Mouse (Mus musculus) left cerebral cortex, postnatal 10 days (tissue): Measurements from ENCODE around the gene Sf3a2. TPM values are rescaled to one million over a fixed set of nuclear protein-coding genes. Genes with fewer than 3 reads are reported as not detected.
A peak's percentile ranks its signal among the peaks of the same experiment; 100 is the strongest.

Source experiments
- DNase-seq, 2 experiments: peaks; one replicate each; pipeline ENCODE4 v3.0.0; 2021 to 2022; ENCODE audit warnings: low spot score in 2 of 2, mixed read lengths in 1 of 2; ENCODE audit errors: extremely low spot score in 1 of 2
- intact Hi-C: fragments of 180-260 bp; cut with DNase I; formaldehyde crosslinking; loops from one replicate; pipeline ENCODE4 v1.15.1; 2025
- microRNA-seq: library from miRNA; unstranded; fragments of <30 nt; microRNA quantifications from one replicate; pipeline ENCODE4 v1.2.0, GENCODE M21; 2022
- total RNA-seq, 2 experiments: library from RNA; stranded (reverse); gene quantifications; 2 replicates each; pipeline ENCODE4 v1.2.3; 2021

Gene Sf3a2
- total RNA-seq, 2 experiments from 2014 or later = 39.7 to 43.1 TPM

- no peak for DNase-seq
- intact Hi-C loops = no loop called here
These were observed 34.8 kb downstream of the Sf3a2 start for GRCm38 (mm10) chr10:80832818-80833217.

- intact Hi-C loops = no loop called here
- no peak for DNase-seq
These were observed 37.6 kb downstream of the Sf3a2 start for GRCm38 (mm10) chr10:80835617-80836016.

DNA sequence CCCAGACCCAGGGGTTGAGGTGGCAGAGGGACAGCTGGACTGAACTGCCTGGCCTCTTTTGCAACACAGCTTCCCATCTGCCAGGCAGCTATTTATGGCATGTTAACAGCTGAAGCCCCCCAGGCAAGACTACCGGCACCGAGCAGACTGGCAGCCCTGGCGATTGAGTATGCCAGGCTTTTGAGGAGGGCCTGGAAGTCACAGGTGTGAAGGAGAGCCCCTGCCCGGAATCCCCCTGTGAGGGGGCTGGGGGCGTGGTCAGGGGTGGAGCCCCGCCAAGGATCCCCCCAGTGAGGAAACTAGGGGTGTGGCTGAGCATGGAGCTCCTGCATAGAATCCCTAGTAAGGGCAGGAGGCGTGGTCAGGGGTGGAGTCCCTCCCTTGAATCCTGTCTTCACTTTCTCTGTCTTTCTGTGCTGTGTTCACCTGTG is 39.0 kb downstream of the Sf3a2 start:
- no peak for DNase-seq
- intact Hi-C loops = no loop called here

DNA sequence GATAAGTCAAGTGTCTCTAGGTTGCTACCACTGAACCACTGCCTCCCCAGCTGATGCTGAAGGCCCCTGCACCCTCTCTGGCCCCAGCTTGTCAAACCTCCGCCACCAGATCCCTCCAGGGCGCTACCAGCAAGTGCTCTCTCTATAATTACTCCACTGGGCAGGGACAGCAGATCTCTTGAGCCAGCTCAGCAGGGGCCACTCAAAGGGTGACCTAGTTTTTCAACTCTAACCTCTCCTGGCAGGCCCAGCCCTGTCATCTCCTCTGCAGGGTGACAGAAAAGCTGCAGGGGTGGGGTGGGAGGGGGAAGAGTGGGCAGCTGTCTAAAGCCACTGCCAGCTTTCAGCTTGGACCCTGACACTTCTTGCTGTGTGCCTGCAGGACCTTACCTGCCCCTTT is 39.8 kb downstream of the Sf3a2 start:
- DNase-seq = no peak
- intact Hi-C loops = no loop called here

- intact Hi-C loops = no loop called here
- no peak for DNase-seq
These were observed 40.4 kb downstream of the Sf3a2 start for GRCm38 (mm10) chr10:80838346-80838912.

GRCm38 (mm10) chr10:80839848-80840247 is 41.9 kb downstream of the Sf3a2 start:
- intact Hi-C loops = no loop called here
- no peak for DNase-seq

DNA sequence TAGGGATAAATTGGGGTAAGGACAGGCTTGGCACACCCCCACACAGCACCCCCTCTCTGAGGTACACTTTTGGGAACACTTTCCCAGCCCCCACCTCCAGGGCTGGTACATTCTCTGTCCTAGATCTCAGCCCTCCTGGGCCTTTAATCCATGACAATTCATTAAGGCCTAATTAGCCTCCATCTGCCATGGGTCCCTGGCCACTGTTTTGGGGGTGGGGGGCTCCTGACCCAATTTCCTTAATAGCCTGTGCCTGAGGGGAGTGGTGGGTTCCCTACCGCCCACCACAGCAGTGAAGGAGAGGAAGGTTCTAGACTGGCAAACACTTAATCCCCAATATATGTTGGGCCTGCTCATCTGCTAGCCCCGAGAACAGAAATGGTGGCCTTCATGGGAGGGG is 43.7 kb downstream of the Sf3a2 start:
- intact Hi-C loops = no loop called here
- no peak for DNase-seq

DNA sequence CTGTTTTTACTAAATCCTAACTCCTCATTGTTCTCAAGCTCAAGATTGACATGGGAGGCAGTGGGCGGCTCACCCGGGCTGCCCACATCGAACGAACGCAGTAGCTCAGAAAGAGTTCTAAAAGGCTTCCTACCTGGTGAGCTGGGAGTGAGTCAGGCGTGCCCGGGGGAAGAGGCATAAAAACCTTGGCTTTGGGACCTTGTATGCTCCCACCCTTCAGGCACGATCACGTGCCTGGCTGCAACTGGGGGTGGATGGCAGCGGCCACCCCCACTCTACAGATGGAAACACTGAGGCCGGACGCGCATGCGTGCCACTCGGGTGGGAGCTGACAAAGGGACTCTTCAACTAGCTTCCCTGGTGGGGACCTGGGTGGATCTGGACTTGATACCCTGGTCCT is 44.3 kb downstream of the Sf3a2 start:
- intact Hi-C loops = no loop called here
- no peak for DNase-seq

GRCm38 (mm10) chr10:80843087-80843930 is 45.3 kb downstream of the Sf3a2 start:
- intact Hi-C loops = no loop called here
- DNase-seq = no peak

- intact Hi-C loops = no loop called here
- DNase-seq = peak in 1 of 2 experiments; percentile 78
These were observed 46.0 kb downstream of the Sf3a2 start, which contains the start of gene Lingo3 for GRCm38 (mm10) chr10:80843931-80844547. TSS of gene Lingo3 (minus strand) at chr10:80844039.

DNA sequence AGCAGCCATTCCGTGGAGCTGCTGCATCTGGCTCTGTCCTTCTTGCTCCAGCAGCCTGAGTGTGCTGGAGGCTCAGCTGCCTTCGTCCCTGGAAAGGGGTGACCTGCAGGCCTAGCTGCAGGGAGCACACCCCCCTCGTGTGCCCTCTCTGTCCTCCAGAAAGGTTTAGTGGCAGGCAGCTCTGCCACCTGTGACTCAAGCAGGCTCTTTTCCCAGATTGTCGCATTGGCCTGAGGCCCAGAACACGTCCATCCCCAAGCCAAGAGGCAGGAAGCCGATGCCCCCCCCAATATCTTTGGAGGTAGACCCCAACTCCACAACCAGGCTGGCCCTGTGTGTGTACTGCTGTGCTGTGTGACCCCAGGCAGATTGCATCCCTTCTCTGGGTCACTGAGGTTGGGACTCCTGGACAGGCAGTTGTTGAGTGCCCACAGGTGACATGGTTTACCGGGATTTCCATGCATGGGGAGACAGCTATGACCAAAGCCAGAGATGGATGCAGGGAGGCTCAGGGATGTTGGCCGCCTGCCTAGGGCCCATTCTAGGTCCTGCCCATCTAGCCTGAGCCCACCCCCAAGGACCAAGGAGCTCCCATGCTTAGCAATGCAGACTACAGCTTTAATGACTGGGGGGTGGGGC is 47.2 kb downstream of the Sf3a2 start:
- intact Hi-C loops = no loop called here
- DNase-seq = no peak

DNA sequence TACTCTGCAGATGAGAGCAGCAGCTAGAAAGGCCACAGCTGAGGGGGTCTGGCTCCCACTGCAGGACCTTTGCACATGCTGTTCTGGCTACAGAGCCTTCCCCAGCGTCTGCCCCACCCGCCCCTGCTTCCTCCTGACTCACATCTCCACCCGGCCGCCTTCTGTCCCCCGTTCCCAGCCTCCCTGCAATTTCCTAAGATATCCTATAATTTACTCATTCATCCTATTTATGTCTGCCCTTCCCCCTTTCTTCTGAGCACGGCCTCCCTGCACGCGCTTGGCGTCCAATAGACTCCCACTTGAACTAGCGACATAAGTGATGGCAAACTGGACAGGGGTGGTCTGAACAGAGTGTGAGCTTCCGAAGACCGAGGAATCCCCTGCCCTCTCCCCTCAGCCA is 47.7 kb downstream of the Sf3a2 start:
- intact Hi-C loops = no loop called here
- DNase-seq = no peak

DNA sequence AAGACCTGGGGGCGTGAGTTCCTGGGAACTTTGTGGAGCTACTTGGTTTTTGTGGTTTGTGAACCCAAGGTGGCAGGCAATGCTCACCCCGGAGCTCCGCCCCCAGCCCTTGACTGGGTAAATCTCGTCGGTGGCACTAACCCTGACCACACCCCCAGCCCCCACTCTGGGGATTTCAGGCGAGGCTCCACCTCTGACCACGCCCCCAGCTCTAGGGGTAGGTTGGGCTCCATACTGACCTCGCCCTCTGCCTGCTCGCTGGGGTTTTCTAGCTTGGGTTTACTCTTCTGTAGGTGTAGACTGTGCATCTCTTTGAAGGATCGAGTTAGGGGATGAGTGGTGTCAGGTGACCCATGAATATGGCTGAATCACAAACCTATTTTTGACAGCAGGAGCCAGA is 50.6 kb downstream of the Sf3a2 start:
- DNase-seq = peak in 1 of 2 experiments; percentile 74
- intact Hi-C loops = no loop called here

Small RNAs within 50 kb of the gene (microRNA-seq; reads per million reads assigned to microRNA genes)
- 9.5 reads per million, percentile 30 among the genes with 10 or more reads in this experiment for gene Mir1982

Other genes with a start within 250 kb of the Sf3a2 start
- 10 to 100 TPM; 49.5 to 49.6 TPM for gene Rexo1, start 236.6 kb upstream of the Sf3a2 start, total RNA-seq
- gene Klf16, start 220.9 kb upstream of the Sf3a2 start, total RNA-seq = 10 to 100 TPM; 40.1 to 46.3 TPM
- gene Abhd17a, start 207.9 kb upstream of the Sf3a2 start, total RNA-seq = 100 to 1,000 TPM; 191 to 194 TPM
- 10 to 100 TPM; 37.5 to 37.9 TPM for gene Scamp4, start 195.3 kb upstream of the Sf3a2 start, total RNA-seq
- gene Adat3, start 195.3 kb upstream of the Sf3a2 start, total RNA-seq = 1 to 10 TPM; 4.3 TPM
- gene Gm49322, start 192.2 kb upstream of the Sf3a2 start, total RNA-seq = 1 to 10 TPM; 2.0 to 3.0 TPM
- 100 to 1,000 TPM; 156 to 167 TPM for gene Csnk1g2, start 175.4 kb upstream of the Sf3a2 start, total RNA-seq
- 10 to 100 TPM; 89.6 to 91.0 TPM for gene Btbd2, start 141.1 kb upstream of the Sf3a2 start, total RNA-seq
- 10 to 100 TPM; 46.1 to 47.1 TPM for gene Mknk2, start 120.1 kb upstream of the Sf3a2 start, total RNA-seq
- 10 to 100 TPM; 21.8 to 24.7 TPM for gene Mob3a, start 96.2 kb upstream of the Sf3a2 start, total RNA-seq
- 10 to 100 TPM; 56.3 to 63.5 TPM for gene Izumo4, start 96.0 kb upstream of the Sf3a2 start, total RNA-seq
- gene Ap3d1, start 55.9 kb upstream of the Sf3a2 start, total RNA-seq = 100 to 1,000 TPM; 146 to 151 TPM
- 10 to 100 TPM; 59.1 to 60.1 TPM for gene Dot1l, start 43.0 kb upstream of the Sf3a2 start, total RNA-seq
- 10 to 100 TPM; 57.0 to 62.1 TPM for gene Plekhj1, start 428 bp downstream of the Sf3a2 start, total RNA-seq
- gene Amh, start 7.0 kb downstream of the Sf3a2 start, total RNA-seq = 1 to 10 TPM; 1.7 to 2.0 TPM
- gene Jsrp1, start 15.3 kb downstream of the Sf3a2 start, total RNA-seq = 1 to 10 TPM; 1.6 to 2.0 TPM
- gene Oaz1, start 28.5 kb downstream of the Sf3a2 start, total RNA-seq = 100 to 1,000 TPM; 414 to 433 TPM
- gene Lingo3, start 45.8 kb downstream of the Sf3a2 start, total RNA-seq = 10 to 100 TPM; 25.4 to 30.9 TPM
- gene Lsm7, start 57.0 kb downstream of the Sf3a2 start, total RNA-seq = 10 to 100 TPM; 51.1 to 57.3 TPM
- gene Sppl2b, start 57.1 kb downstream of the Sf3a2 start, total RNA-seq = 10 to 100 TPM; 81.5 to 90.2 TPM
- gene Tmprss9, start 73.7 kb downstream of the Sf3a2 start, total RNA-seq = under 1 TPM in 1 of 2 experiments, not detected in 1; 0.13 TPM
- 100 to 1,000 TPM; 158 to 161 TPM for gene Timm13, start 102.8 kb downstream of the Sf3a2 start, total RNA-seq
- 10 to 100 TPM; 20.4 to 21.3 TPM for gene Lmnb2, start 120.0 kb downstream of the Sf3a2 start, total RNA-seq
- gene Gadd45b, start 131.9 kb downstream of the Sf3a2 start, total RNA-seq = 10 to 100 TPM in 1 of 2 experiments, 1 to 10 TPM in 1; 8.2 to 10.4 TPM
- 100 to 1,000 TPM; 127 to 166 TPM for gene Gng7, start 216.7 kb downstream of the Sf3a2 start, total RNA-seq
- gene Diras1, start 227.5 kb downstream of the Sf3a2 start, total RNA-seq = 100 to 1,000 TPM; 105 to 120 TPM
- gene Slc39a3, start 239.2 kb downstream of the Sf3a2 start, total RNA-seq = 10 to 100 TPM; 65.2 to 67.8 TPM